Mouse (Mus musculus) heart, embryonic 10.5 days (tissue): Measurements from ENCODE around the gene Cyp2d11. TPM values are rescaled to one million over a fixed set of nuclear protein-coding genes. Genes with fewer than 3 reads are reported as not detected.
"Not testable (repeated sequence)": the region's sequence is repeated elsewhere in the genome, so short reads cannot be mapped to it uniquely, and the experiment has no call there.

Experiments used
- DNase-seq: peaks from one replicate; pipeline ENCODE4 v3.0.0-alpha.2; 2017; ENCODE audit warnings: low spot score
- H3K27ac ChIP-seq: fragments of 300-500 bp; sonication (generic); 2 replicates; pipeline ENCODE4 v1.5.1; 2016; ENCODE audit warnings: mild to moderate bottlenecking
- H3K27me3 ChIP-seq: fragments of 300-500 bp; sonication (generic); 2 replicates; pipeline ENCODE4 v1.6.1; 2016; ENCODE audit warnings: mild to moderate bottlenecking; ENCODE audit not compliant: poor library complexity, insufficient read depth, severe bottlenecking
- H3K36me3 ChIP-seq: fragments of 300-500 bp; sonication (generic); 2 replicates; pipeline ENCODE4 v1.6.1; 2016; ENCODE audit warnings: mild to moderate bottlenecking, moderate library complexity
- H3K4me1 ChIP-seq: fragments of 300-500 bp; sonication (generic); 2 replicates; pipeline ENCODE4 v1.6.1; 2016; ENCODE audit warnings: mild to moderate bottlenecking
- H3K4me3 ChIP-seq: fragments of 300-500 bp; sonication (generic); 2 replicates; pipeline ENCODE4 v1.5.1; 2016; ENCODE audit warnings: mild to moderate bottlenecking, moderate library complexity
- H3K9me3 ChIP-seq: fragments of 300-500 bp; sonication (generic); 2 replicates; pipeline ENCODE4 v1.6.1; 2016; ENCODE audit warnings: mild to moderate bottlenecking, moderate library complexity
- WGBS: fragments of 180-500 bp; shearing (Covaris S2); methylation state at CpG from one replicate; pipeline ENCODE4 v1.1.7; 2016; 5-methylcytosine and 5-hydroxymethylcytosine counted together
- polyA plus RNA-seq: library from polyadenylated mRNA; unstranded; fragments of >200 nt; fragmentation: Nextera tagmentation; extraction: Ambion mirVana; gene quantifications from 2 replicates; pipeline ENCODE4 v1.2.1, GENCODE M21; 2016

Cyp2d11 gene
- polyA plus RNA-seq, 1 experiment from 2014 or later = not detected

DNA sequence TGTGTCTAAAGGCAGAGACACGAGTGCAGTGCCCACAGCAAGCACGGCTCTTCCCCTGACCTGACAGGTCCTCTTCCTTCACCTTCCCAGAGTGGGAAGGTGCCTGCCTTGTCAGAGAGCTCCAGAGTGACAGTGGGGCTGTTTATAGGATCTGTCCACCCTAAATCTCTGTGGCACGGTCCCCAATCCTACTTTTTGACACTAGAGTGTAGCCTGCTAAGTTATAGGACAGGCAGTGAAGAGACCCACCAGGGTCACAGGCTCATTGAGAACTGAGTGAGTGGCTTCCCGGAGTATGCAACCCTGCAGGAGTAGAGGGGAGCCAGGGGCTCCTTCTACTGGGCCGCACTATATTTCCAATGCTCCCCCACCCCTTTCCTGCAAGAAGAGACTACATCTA lies 16.1 kb downstream of the Cyp2d11 start:
- Histone ChIP-seq H3K27me3 (0 out of 2 replicates have a peak, but pooled peaks cover 3% of the 10 kb centered on the region), H3K27ac (0 out of 2 replicates have a peak overlapping the region, but pooled peaks have one; percentile 3), H3K9me3 (no peaks in the 10 kb centered on the region), H3K4me1 (peaks cover 33% of the 10 kb centered on the region), H3K4me3 (no peak overlapping the region), H3K36me3 (0 out of 2 replicates have a peak, but pooled peaks cover under 1% of the 10 kb centered on the region)
- DNase-seq = no peak
- 72% methylated on average over 5 of the region's 5 CpGs for WGBS

DNA sequence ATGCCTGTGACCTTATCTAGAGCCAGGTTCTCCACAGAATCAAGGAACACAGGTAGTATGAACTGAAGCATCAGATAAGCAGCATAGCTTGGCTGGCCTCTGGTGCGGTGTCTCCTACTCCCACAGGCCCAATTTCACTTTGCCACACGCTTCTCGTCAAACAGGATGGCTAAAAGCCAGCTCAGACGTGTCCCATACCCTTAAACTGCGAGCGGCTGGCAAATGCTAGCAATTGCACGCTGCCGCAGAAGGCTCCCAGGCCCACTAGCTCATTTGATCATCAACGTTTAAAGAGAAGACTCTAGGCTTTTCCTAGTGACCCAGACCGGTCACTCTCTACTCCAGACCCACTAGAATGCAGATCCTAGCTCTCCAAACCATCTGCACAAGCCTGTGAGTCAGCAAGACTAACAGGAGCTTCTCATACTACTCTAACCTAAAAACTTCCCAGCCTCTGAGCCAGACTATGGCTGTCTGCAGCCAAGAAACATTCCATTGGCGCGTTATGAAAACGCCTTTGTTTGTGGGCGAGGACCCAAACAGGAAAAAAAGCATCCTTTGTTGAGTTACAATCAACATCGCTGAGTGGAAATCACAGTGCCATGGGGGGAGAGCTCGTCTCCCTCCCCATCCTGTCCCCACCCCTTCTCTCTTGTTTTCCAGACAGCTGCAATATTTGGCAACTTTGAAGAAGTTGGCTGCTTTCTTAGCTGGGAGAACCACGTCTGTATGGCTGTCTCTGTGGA lies 17.3 kb downstream of the Cyp2d11 start:
- 0 out of 2 replicates have a peak, but pooled peaks cover 3% of the 10 kb centered on the region for H3K27me3 ChIP-seq
- no peak for DNase-seq
- 0 out of 2 replicates have a peak, but pooled peaks cover 3% of the 10 kb centered on the region for H3K36me3 ChIP-seq
- peaks cover 33% of the 10 kb centered on the region for H3K4me1 ChIP-seq
- H3K4me3 ChIP-seq = no peak overlapping the region
- WGBS = 68% methylated on average over 17 of the region's 17 CpGs
- no peaks in the 10 kb centered on the region for H3K9me3 ChIP-seq
- H3K27ac ChIP-seq = no peak overlapping the region

DNA sequence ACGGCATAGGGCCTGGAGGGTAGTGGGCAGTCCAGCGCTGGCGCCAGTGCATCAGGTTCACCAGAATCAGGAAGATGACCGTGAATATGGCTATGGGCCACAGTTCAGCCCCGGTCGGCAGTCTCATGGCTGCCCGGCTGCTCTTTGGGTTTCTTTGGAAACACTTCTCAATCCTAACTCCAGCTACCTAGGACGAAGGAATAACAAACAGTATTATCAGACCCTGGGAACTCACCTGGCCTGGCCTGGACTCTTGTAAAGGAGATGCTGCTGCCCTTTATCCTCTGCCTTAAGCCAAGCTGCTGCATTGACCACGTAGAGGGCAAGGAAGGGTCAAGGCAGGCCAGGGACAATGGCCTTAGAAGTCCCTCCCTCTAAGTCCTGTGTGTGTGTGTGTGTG lies 18.0 kb downstream of the Cyp2d11 start:
- Histone ChIP-seq H3K9me3 (no peaks in the 10 kb centered on the region), H3K27me3 (0 out of 2 replicates have a peak, but pooled peaks cover 3% of the 10 kb centered on the region), H3K4me1 (peaks cover 30% of the 10 kb centered on the region), H3K27ac (no peak overlapping the region), H3K4me3 (no peak overlapping the region), H3K36me3 (0 out of 2 replicates have a peak, but pooled peaks cover 3% of the 10 kb centered on the region)
- 88% methylated on average over 9 of the region's 9 CpGs for WGBS
- DNase-seq = no peak

DNA sequence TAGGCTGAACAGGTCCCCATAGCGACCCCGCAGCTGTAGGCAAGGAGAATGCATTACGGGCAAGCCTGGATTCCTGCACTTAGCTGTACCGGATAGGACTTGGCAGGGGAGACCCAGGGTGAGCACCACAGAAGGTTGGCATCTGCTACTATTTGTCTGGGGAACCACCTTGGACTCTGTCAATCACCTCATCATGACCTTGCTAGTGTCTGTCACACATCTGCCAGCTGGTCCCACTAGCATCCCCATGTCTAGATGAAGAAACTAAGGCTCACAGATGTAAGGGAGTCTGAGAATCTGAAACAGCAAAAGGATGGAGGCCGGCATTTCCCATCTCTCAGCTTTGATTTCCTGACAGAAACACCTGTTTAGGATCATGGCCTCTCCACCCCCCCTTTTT lies 19.4 kb downstream of the Cyp2d11 start:
- no peaks in the 10 kb centered on the region for H3K9me3 ChIP-seq
- H3K27me3 ChIP-seq = 0 out of 2 replicates have a peak, but pooled peaks cover 3% of the 10 kb centered on the region
- 0 out of 2 replicates have a peak, but pooled peaks cover 3% of the 10 kb centered on the region for H3K36me3 ChIP-seq
- H3K4me3 ChIP-seq = no peak overlapping the region
- DNase-seq = no peak
- H3K4me1 ChIP-seq = peaks cover 16% of the 10 kb centered on the region
- H3K27ac ChIP-seq = no peak overlapping the region
- WGBS = 83% methylated on average over 5 of the region's 5 CpGs

DNA sequence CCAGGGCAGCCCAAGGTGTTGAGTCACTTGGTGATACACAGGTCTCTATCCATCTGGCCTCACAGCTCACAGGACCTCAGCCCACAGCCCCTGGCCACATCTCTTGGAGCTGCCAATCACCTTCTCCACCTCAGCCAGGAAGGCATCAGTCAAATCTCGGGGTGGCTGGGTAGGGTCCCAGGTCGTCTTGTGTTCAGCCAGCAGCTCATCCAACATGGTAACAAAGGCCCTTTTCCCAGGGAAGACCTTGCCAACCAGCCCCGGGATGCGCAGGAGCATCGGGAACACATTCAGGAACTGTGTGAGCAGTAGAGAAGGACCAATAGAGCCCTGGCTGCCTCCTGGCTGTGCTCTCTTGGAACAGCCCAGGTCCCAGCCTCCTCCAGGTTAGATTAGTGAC lies 20.8 kb downstream of the Cyp2d11 start:
- no peaks in the 10 kb centered on the region for H3K9me3 ChIP-seq
- no peak overlapping the region for H3K27ac ChIP-seq
- H3K27me3 ChIP-seq = 0 out of 2 replicates have a peak, but pooled peaks cover 3% of the 10 kb centered on the region
- no peak overlapping the region for H3K4me3 ChIP-seq
- H3K36me3 ChIP-seq = 0 out of 2 replicates have a peak, but pooled peaks cover 3% of the 10 kb centered on the region
- H3K4me1 ChIP-seq = peaks cover 5% of the 10 kb centered on the region
- no peak for DNase-seq
- WGBS = 81% methylated on average over 5 of the region's 5 CpGs

DNA sequence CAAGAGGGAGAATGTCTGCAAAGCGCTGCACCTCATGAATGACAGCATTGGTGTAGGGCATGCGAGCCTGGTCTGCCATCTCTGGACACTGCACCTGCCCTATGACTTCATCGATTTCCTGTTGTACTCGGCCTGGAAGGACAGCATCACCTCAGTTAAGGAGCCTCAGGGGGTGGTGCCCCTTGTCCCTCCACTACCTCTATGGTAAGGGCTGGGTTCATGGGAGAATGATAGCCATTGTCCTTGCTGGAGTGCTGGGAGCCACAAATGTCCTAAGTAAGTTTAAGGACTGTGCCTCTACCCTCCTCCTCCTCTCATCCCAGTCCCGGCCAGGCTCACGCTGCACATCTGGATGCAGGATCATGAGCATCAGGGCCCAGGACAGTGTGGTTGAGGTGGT lies 21.4 kb downstream of the Cyp2d11 start:
- DNase-seq = no peak
- Histone ChIP-seq H3K4me1 (no peaks in the 10 kb centered on the region), H3K27me3 (no peaks in the 10 kb centered on the region), H3K27ac (no peak overlapping the region), H3K36me3 (0 out of 2 replicates have a peak, but pooled peaks cover 3% of the 10 kb centered on the region), H3K9me3 (no peaks in the 10 kb centered on the region), H3K4me3 (no peak overlapping the region)
- 85% methylated on average over 6 of the region's 6 CpGs for WGBS

DNA sequence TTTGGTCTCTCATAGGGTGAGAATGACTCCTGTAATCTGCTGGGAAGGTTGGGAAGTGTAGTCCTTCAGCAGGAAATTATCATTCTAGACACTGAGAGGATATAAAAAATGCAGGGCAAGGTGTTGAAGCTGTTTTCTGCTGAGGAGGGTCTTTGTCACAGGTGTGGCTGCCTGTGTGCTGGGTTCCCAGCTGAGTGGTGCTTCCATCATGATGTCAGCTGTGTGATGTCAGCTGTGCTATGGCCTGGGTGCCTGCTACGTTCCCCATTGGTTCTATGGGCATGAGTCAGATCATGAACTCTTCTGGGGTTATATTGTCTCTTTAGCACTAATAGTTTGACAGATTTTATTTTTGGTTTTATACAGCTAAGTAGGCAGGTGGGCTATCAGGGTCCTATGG lies 25.0 kb downstream of the Cyp2d11 start:
- H3K4me3 ChIP-seq = no peak overlapping the region
- WGBS = 84% methylated on average over 1 of the region's 1 CpGs
- H3K9me3 ChIP-seq = no peaks in the 10 kb centered on the region
- no peaks in the 10 kb centered on the region for H3K4me1 ChIP-seq
- no peak for DNase-seq
- no peaks in the 10 kb centered on the region for H3K27me3 ChIP-seq
- H3K27ac ChIP-seq = no peak overlapping the region
- 0 out of 2 replicates have a peak, but pooled peaks cover 3% of the 10 kb centered on the region for H3K36me3 ChIP-seq

DNA sequence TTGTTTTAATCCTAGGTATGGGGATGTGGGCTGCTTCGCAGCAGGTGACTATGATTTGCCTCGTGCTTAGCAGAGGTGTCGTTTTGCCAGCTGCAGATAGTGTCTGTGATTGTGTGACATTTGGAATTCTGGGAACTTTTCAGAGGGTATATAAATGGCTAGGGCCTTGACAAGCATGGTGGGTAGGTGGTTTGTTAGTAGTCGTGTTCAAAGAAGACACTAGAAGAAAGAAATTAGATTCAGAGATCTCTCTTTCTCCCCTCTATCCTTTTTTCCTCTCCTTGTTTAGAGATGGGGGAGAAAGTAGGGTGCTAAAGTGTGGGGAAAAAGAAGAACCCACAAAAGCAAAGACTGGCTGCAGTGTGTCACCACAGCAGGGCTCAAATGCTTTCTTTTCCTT lies 25.7 kb downstream of the Cyp2d11 start:
- Histone ChIP-seq H3K4me3 (no peak overlapping the region), H3K27ac (no peak overlapping the region), H3K4me1 (no peaks in the 10 kb centered on the region), H3K27me3 (no peaks in the 10 kb centered on the region), H3K9me3 (no peaks in the 10 kb centered on the region), H3K36me3 (0 out of 2 replicates have a peak, but pooled peaks cover 3% of the 10 kb centered on the region)
- 84% methylated on average over 4 of the region's 4 CpGs for WGBS
- no peak for DNase-seq

DNA sequence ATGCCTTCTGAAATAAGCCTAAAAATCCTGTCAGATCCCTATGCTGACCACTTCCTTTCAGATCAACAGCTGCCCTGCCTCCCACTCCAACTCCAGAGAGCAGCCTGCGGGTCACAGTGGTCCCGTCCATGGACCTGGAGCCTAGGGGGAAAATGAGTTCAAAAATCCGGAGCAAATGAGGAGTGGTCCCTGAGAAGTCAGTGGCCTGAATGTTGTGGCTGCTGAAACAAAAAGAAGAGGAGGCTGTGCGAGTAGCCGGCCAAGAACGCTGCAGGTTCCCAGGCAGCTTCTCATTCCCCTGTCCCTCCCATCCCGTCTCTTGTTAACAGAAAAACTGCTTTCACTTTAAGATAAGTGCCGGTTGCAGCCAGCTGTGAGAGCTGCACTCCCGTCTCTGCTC lies 29.3 kb downstream of the Cyp2d11 start:
- H3K4me1 ChIP-seq, H3K36me3 ChIP-seq, H3K27me3 ChIP-seq, DNase-seq, H3K27ac ChIP-seq, H3K4me3 ChIP-seq, H3K9me3 ChIP-seq: not testable (repeated sequence)
- WGBS = 10% methylated on average over 6 of the region's 9 CpGs

DNA sequence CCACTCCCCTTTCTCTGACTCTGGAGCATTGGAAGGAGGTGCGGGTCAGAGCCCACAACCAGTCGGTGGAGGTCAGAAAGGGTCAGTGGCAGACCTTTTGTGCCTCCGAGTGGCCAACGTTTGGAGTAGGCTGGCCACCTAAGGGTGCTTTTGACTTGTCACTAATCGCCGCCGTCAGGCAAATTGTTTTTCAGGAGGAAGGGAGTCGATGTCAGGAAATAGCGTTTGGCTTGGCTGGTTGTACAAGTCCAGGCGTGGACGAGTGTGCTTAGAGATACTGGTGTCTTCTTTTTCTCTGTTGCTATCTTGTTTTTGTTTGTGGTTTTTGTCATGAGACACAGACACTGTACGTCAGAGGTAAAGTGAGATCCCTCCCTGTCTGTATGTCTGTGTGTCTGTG lies 30.0 kb downstream of the Cyp2d11 start:
- not testable (repeated sequence) for H3K27ac ChIP-seq, DNase-seq, H3K4me3 ChIP-seq, H3K27me3 ChIP-seq, H3K9me3 ChIP-seq, H3K36me3 ChIP-seq
- 64% methylated on average over 11 of the region's 12 CpGs for WGBS
- H3K4me1 ChIP-seq = peaks cover 11% of the 10 kb centered on the region

DNA sequence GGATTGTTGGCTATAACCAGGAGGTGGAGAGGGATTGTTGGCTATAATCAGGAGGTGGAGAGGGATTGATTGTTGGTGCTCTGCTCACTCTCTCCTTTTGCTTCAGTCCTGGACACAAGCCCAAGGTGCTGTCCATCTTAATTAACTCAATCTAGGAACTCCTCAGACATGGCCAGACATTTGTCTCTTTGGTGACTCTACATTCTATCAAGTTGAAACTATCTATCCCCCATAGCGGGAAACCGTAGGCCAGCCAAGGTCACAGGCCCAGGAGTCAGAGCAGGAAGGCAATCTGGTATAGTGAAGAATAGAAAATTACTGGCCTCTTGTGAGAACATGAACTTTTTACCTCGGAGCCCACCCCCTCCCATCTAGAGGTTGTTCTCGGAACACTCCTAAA lies 31.6 kb downstream of the Cyp2d11 start:
- DNase-seq = peak; percentile 36
- Histone ChIP-seq H3K4me3 (no peak overlapping the region), H3K9me3 (no peaks in the 10 kb centered on the region), H3K36me3 (no peaks in the 10 kb centered on the region), H3K4me1 (peaks cover 14% of the 10 kb centered on the region), H3K27ac (no peak overlapping the region), H3K27me3 (no peaks in the 10 kb centered on the region)
- WGBS = 82% methylated on average over 4 of the region's 4 CpGs

DNA sequence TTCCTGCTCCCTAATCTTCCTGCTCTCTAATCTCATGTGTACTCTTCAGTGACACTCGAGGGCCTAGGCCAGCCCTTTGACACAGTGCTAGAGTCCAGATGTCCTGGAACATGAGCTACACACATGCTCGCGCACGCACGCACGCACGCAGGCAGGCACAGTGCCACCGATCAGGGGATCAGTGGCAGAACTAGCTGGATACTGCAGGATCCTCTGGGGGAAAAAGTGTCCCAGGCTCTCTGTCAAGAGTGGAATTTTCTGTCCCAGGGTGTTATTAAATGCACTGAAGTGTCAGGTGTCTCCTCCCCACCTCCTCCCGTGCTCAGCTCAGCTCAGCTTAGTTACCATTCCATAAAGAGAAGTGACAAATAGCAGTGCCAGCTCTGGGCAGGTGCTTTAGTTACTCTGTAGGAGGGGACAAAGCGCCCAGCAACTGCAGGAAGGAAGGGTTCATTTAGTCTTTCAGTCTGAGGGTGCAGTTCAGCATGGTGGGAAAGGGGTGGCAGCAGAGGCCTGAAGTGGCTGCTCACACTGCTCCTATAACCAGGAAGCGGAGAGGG lies 32.3 kb downstream of the Cyp2d11 start:
- DNase-seq = peak; percentile 74
- Histone ChIP-seq H3K36me3 (no peaks in the 10 kb centered on the region), H3K27ac (peak overlapping the region; percentile 66), H3K4me1 (peaks cover 14% of the 10 kb centered on the region), H3K27me3 (no peaks in the 10 kb centered on the region), H3K4me3 (no peak overlapping the region), H3K9me3 (no peaks in the 10 kb centered on the region)
- 65% methylated on average over 11 of the region's 11 CpGs for WGBS

DNA sequence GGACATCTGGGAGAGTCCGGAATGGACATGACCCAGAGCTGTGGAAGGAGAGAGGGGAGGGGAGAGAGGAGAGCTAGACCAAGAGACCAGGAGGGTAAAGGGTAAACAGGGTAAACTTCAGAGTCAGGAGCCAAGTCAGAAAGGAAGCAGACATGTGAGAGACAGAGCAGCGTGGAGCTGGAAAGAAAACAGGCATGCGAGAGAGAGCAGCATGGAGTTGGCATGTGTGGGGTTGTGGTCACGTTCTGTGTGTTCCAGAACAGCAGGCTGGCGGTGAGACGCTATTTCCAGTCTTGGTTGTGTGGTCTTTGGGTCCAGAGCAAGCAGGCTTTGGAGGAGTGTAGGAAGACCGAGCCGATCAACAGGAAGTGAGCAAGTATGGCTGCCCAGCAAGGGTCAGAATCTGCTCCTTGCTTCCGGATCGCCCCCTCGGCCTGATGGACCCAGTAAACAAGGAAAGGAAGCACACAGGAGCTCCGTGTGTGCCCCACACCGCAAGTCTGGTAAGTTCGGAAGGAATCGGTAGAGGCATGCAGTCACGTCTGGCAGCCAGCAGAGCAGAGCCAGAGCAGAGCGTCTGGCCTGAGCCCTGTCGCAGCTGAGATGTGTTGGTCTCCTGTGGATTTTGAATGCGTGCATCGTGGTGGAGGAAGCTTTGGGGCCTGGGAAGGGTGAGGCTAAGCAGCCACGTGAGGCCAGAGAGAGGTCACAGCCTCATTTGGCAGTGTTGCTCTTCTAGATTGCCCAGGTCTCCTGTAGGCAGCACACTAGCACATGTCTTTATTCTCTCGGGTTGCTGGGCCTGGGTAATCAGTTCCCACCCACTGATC lies 35.2 kb downstream of the Cyp2d11 start:
- H3K36me3 ChIP-seq = no peaks in the 10 kb centered on the region
- no peak overlapping the region for H3K4me3 ChIP-seq
- H3K27ac ChIP-seq = peak overlapping the region; percentile 79
- no peaks in the 10 kb centered on the region for H3K9me3 ChIP-seq
- no peaks in the 10 kb centered on the region for H3K27me3 ChIP-seq
- WGBS = 56% methylated on average over 22 of the region's 22 CpGs
- DNase-seq = no peak
- peaks cover 18% of the 10 kb centered on the region for H3K4me1 ChIP-seq
